Mouse (Mus musculus): ENCODE measurements around the gene Kctd13.

The Kctd13 gene

GRCm38 (mm10) chr7:126982054-126982453 lies 53.4 kb downstream of the Kctd13 start:
- no peak for DNase-seq (ENCODE audit: low spot score)

DNA sequence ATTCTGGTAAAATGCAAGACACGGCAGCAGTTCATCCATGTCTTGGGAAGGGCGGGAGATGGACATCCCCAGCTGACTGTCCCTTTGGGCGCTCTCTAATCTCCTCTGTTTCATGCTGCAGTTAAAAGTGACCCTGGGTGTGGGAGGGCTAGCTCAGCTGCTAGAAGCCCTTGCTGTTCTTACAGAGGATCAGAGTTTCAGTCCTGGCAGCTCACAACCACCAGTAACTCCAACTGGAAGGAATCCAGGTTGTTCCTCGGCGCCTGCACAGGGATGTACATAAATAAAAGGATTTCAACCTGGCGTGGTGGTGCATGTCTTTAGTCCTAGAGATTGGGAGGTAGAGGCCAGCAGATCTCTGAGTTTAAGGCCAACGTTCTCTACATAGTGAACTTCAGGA lies 54.4 kb downstream of the Kctd13 start:
- no peak for DNase-seq (ENCODE audit: low spot score)

DNA sequence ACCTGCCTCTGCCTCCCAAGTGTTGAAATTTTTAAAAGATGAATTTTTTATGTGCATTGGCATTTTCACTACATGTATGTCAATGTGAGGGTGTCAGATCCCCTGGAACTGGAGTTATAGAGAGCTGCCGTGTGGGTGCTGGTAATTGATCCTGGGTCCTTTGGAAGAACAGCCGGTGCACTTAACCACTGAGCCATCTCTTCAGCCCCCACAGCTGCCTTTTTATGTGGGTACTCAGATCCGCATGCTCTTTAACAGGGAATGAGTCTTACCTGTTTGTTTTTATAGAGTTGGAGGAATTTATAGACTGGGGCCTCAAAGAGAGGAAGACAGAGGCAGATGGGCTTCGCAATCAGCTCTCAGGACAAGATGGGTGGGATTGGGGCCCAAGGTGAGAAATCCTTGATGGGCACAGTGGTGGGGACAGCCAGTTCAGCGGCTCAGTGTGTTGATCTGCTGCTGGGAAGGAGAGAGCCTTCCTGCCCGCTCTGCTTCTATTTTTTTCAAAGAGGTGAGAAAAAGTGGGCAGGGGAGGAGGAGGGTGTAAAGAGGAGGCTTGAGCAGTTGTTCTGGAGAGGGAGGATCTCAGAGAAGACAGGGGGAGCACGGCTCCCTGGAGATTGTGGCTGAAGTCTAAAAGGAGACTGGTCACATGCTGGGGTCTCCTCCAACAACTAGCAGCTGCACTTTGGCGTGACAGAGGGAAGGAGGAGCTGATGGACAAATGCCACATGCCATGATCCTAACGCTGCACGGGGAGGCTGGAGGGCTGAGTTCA lies 56.2 kb downstream of the Kctd13 start:
- DNase-seq (ENCODE audit: low spot score), result no peak

- DNase-seq (ENCODE audit: low spot score), result no peak
Measured at GRCm38 (mm10) chr7:126986319-126986718, 57.6 kb downstream of the Kctd13 start.

- DNase-seq (ENCODE audit: low spot score), result no peak
Measured at GRCm38 (mm10) chr7:126988816-126989215, 60.1 kb downstream of the Kctd13 start.
